Mouse (Mus musculus) lung, postnatal 0 days (tissue): Measurements from ENCODE around the gene Jakmip3.

Experiments used
- CTCF ChIP-seq: IDR thresholded peaks from 2 replicates; pipeline ENCODE4 v1.5.1; 2016; ENCODE audit warnings: antibody characterized with exemption, mild to moderate bottlenecking
- EP300 ChIP-seq: IDR thresholded peaks from 2 replicates; pipeline ENCODE4 v1.6.1; 2016; ENCODE audit warnings: antibody characterized with exemption, mild to moderate bottlenecking, control low read depth

- no peak for TF ChIP-seq CTCF
- TF ChIP-seq EP300: no peak
These were observed 155.9 kb downstream of the Jakmip3 start for GRCm38 (mm10) chr7:139096399-139096798.
